Mouse (Mus musculus) kidney, postnatal 25 days (tissue): ENCODE measurements at regions not wholly inside any gene's neighbourhood (a gene's known extent, or its start where the extent isn't known, plus 50 kb on each side); places are given as distances from the start of the nearest gene placed in this dataset.
A peak's percentile ranks its signal among the peaks of the same experiment; 100 is the strongest.

Source experiments
- DNase-seq, 2 experiments: peaks; one replicate each; pipeline ENCODE4 v3.0.0; 2021; ENCODE audit warnings: mixed read lengths in 2 of 2

DNA sequence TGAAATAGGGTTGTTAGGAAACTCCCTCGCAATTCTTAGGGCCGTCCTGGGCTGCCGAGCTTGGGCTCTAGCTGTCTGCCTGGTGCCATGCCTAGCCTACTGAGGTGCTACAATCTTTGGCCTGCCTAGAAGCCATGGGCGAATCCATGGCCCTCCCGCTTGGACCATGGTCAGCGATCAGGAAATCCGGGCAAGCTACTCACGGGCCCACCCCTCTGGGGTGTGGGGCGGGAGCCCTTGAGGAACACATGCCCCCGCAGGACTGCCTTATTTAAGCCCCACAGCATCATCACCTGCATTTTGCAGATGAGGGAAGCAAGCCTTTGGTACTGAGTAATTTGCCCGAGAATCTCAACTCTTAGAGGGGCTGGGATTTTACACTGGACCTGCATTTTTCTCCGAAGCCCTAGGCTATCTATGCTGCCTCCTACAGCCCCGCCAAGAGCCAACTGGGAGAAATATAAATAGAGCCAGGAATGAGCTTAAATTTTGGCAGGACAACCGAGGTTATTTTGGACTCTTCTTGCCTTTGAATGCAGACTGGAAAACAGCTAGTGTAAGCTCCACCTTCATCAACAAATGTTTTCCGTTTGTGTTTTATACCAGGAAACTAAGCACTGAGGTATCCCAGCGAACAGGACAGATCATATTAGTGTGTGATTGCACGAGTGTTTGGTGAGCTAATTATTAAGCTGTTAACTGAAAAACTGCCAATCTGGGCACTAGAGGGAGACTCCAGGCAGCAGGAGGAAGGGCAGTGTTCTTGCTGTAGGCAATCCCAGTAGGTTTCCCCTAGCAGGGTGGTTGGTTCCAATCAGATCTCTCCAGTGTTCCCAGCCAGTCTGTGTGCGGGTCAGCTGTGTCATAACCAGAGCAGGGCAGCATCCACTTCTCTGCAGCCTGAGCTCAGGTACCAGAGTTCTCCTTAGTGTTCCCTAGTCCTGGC is 183.6 kb upstream of the Foxn2 start:
- DNase-seq: peak; percentile 69 to 86

DNA sequence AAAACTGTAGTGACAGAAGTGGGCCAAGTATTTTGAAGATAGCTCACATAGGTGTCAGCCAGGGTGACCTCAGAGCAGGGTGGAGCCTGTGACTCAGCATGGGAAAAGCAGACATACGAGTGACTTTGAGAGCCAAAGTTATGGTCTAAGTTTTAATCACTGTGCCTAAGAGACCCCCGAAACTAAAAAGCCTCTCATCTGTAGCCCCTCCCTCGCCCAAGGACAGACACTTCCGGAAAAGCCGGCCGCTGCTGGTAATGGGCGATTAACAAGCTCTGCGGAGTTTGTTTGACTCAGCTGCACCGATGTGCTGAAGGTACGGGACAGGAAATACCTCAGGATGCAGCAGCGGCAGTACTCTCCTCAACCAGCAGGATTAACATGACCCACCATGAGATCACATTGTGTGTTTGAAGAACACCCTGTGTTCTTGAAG is 182.1 kb upstream of the Foxn2 start:
- DNase-seq: peak in 1 of 2 experiments; percentile 12

DNA sequence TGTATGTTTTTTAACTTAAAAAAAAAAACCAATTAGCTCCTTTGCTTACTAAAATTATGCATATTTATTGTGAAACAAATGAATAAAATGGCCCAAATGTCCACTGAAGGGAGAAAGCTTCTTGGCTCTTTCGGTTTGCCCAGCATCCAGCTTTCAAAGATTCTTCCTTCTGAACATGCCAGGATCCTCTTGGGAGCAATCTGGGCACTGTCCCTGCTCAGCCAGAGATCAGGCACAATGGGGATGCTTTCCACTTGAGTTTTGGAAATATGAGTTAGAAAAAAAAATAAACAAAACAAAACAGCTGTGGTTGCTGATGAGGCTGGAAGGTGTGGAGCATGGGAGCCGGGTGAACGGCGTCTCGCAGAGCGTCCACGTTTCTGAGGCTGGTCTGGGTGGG is 180.3 kb upstream of the Foxn2 start:
- DNase-seq: no peak

DNA sequence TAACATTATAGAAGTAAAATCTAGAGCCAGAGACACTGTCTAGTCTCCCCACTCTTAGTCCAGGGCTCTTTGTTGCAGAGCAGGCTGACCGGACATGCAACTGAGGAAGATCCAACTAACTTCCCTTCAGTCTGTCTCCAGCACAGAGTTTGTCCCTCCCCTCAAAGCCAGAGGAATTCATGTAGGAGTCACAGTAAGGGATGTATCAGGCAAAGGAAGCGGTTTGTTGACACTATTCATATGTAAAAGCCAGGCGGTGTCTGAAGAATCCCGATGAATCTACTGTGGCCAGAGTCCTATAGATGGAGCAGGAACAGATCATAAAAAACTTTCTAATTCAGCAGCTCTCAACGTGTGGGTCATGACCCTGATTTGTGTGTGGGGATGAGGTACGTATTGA is 179.7 kb upstream of the Foxn2 start:
- DNase-seq: no peak

GRCm38 (mm10) chr17:88261556-88261955 is 179.0 kb upstream of the Foxn2 start:
- DNase-seq: no peak

DNA sequence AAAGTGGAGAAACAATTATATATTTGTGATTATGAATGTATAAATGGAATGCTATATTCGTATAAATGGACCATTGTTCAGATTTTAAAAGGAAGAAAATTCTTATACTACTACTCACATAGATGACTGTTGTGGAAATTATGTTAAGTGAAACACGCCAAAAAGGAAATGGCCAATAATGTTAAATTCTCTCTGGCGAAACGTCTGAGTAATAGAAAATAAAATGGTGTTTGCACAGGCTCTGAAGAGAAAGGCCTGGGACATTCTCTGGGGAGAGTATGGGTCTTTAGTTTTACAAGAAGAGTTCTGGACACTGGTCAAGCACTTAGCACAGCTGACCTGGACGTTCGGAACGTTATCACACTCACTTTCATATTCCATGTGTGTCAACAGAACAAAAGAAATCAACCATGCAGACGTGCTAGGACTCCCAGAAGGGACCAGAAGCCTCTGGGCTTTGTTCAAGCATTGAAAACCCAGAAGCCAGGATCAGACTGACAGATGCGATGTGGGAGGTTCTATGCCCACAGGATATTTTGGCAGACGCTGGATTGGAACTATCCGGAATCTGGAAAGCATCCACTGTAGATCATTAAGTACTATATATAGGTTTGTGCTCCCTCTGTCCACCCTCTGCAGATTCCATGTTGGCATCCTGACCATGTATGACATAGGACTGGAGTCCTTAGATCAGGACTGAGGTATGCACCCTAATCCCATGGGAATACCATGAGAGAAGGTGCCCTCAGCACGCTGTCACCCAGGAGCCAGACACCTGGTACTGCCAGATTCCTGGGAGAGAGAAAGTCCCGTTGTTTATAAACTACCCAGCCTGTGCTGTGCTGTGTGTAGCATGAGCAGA is 178.0 kb upstream of the Foxn2 start:
- DNase-seq: no peak

- no peak for DNase-seq
These were observed 175.2 kb upstream of the Foxn2 start for GRCm38 (mm10) chr17:88265291-88265690.

- DNase-seq: no peak
These were observed 172.3 kb upstream of the Foxn2 start for GRCm38 (mm10) chr17:88268216-88268615.

DNA sequence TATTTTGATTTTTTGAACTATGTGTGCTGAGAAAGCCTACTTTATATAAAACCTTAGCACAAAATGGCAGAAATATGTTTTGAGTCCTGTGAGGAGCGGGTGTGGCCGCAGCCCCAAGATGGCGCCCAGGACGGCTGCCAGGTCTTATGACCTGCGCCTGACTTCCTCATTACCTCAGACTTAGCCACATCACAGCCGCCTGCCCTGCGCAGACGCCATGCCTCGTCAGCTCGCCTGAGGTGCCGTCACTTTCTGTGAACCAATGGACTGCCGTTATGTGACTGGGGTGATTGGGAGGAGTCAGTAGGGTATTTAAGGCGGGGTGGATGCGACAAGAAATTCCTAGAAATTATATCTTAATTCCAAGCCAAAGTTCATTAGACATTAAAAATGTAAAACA is 171.7 kb upstream of the Foxn2 start:
- no peak for DNase-seq

DNA sequence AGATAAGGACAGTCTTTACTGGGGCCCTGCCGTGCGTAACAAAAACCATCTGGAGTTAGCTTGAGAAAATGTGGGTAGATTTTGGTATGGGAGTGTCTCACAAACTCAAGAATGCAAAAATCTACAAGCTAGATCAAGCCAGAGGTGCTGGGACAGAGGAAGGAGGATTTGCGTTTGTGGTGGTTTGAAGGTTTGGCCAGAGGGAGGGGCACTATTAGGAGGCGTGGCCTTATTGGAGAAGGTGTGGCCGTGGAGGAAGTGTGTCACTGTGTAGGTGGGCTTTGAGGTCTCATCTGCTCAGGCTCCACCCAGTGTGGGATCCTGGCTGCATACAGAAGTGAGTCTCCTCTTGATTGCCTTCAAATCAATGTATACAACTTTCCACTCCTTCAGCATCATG is 169.6 kb upstream of the Foxn2 start:
- DNase-seq: no peak

DNA sequence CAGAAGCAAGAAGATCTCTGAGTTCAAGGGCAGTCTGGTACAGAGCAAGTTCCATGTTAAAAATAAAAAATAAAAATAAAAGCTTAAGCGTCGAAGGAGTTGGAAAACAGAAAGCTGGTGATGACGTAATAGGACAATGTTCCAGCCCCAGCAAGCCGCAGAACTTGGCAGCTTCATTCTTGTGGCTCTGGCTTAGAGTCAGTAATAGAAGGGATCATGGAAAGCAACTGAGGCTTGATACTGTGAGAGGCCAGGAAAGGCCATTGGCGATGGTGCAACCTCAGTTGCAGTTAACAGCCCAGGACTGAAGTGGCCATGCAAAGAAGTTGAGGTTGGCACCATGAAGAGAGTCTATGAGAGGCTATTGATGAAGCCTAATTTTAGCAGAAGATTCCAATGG is 168.3 kb upstream of the Foxn2 start:
- DNase-seq: no peak

- DNase-seq: no peak
These were observed 167.0 kb upstream of the Foxn2 start for GRCm38 (mm10) chr17:88273520-88273919.

DNA sequence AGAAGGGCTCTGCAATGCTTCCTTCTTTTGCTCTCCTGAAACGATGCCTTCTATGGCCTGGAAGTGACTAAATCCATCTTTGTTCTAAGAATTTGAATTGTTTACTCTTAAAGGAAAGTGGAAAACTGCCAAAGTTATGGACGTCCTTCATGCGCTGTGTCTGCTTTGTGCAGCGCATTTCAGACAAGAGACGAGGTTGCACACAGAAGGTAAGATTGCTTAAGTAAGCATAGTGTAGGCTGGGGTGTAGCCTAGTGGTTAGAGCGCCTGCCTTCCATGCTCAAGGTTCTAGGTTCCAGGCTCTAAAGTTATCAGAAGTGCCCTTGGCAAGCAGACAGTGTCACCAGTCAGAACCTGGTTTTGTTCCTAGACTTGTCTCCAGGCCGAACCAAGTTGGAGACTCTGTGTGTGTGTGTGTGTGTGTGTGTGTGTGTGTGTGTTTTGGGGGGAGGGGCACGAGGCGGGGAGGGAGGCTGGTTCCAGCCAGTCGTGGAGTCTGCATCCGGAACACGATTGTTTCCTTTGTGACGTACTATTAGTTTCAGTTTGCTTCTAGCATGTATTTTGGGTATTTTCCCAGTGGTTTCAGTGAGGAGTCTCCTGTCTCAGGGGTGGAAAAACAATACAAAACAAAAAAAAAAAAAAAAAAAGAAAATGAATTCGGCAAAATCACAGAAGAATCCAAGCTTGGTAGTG is 166.4 kb upstream of the Foxn2 start:
- DNase-seq: peak; percentile 67 to 74

DNA sequence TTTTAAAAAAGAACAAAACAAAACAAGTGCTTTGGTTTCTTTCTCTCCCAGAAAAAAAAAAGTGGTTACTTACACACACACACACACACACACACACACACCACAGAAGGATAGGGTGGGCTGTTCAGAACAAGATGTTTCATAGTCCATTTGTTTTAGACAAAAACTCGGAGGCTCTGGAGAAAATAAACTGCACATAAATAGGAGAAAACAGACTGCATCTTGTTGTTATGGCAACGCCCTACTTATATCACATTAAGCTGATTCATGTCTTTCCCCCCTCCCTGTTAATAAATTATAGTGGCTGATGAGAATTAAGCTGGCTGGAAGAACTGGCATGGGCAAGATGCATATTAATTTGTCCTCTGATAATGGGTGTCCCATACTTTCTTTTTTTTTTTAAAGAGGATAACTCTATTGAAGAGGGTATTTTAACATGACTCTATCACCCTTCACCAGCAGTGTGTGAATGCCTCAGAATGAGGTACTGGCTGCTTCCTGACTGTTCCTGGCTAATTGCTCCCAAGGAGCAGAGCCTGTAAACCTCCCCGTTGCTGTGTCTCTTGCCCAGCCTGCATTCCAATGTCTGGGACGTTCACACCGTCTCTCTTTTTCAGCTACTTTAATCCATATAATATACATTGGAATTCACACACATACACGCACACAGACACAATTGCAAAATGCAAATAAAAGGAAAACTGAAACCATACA is 165.6 kb upstream of the Foxn2 start:
- no peak for DNase-seq

- no peak for DNase-seq
These were observed 160.9 kb upstream of the Foxn2 start for GRCm38 (mm10) chr17:88279656-88280055.

DNA sequence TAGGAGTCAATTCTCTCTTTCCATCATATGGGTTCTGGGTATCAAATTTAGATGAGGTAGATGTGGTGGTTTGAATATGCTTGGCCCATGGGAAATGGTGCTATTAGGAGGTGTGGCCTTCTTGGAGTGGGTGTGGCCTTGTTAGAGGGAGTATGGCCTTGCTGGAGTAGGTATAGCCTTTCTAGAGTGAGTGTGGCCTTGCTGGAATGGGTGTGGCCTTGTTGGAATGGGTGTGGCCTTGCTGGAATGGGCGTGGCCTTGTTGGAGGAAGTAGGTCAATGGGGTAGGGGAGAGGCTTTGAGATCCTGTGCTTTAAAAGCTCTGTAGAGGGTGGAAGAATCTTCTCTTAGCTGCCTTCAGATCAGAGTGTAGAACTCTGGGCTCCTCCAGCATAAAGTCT is 157.8 kb upstream of the Foxn2 start:
- no peak for DNase-seq

DNA sequence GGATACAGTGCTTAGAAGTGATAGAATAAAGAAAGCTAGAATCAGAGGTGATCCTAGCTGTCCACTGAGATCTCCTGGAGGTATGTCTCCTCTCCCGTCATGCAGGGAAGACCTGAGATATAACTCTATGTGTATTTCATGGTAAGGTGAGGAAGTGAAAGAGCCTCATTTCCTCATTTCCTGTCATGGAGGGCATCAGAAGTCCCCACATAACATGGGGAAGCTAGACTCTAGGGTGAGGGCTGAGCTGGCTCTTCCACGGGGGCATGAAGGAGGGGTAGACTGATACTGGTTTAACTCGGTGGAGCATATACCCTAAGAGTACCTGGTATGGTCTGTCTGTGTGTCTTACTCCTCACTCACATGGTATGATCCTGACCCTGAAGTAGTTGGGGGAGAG is 156.0 kb upstream of the Foxn2 start:
- no peak for DNase-seq

DNA sequence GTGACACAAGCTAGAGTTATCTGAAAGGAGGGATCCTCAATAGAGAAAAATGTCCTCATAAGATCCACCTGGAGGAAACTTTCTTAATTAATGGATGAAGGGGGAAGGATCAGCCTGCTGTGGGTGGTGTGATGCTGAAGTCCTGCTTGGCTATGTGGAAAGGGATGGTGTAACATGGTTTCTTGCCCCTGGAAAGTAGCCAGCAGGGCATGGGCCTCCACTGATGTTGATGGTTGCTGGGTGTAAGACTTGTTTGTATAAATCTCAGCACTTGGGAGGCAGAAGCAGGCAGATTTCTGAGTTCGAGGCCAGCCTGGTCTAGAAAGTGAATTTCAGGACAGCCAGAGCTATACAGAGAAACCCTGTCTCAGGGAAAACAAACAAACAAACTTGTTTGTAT is 152.7 kb upstream of the Foxn2 start:
- no peak for DNase-seq

DNA sequence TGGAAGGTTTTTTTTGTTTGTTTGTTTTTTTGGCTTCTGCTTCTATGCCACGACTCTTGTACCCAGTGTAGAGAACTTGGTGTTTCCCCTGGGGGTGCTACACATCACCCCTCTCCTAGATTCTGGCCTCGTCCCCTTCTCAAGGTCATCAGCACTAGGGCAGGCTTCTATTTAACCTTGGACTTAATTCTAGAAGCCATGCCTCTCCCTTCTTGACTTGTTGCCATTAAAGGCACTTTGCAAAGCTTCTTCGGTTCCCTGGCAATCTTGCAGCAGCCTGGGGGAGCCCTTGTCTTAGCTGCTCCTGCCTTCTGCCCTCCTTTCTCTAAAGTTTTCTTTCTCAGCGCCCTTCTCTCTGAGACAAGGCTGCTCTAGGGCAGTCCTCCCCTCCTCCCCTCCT is 143.0 kb upstream of the Foxn2 start:
- DNase-seq: peak; percentile 22 to 66

- peak; percentile 62 to 68 for DNase-seq
These were observed 136.5 kb upstream of the Foxn2 start for GRCm38 (mm10) chr17:88303991-88304390.

DNA sequence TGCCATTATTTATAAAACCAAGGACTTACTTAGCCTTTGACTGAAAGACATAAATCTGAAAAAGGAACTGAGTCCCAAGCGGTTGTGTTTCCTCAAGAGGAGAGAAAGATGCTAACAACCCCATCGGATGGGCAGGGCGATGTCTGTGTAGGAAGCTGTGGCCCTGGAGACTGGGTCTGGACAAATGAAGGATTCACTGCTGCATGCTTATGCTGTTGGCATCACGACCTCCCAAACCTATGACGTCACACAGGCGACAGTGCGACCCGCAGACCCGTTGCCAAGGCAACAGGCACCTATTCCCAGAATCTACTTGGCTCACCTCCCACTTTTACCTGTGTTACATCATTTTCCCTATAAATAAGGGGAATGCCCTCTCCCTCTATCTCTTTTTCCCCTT is 135.3 kb upstream of the Foxn2 start:
- no peak for DNase-seq

GRCm38 (mm10) chr17:88306325-88306724 is 134.2 kb upstream of the Foxn2 start:
- DNase-seq: no peak

GRCm38 (mm10) chr17:88307082-88307481 is 133.4 kb upstream of the Foxn2 start:
- no peak for DNase-seq
